Mouse (Mus musculus) thymus, postnatal 0 days (tissue): ENCODE data around the gene Gata2. TPM values are rescaled to one million over a fixed set of nuclear protein-coding genes. Genes with fewer than 3 reads are reported as not detected.

Experiments used
- DNase-seq: peaks from one replicate; pipeline ENCODE4 v3.0.0-alpha.2; 2015; ENCODE audit warnings: low spot score
- polyA plus RNA-seq: library from polyadenylated mRNA; unstranded; fragments of >200 nt; fragmentation: Nextera tagmentation; extraction: Ambion mirVana; gene quantifications from 2 replicates; pipeline ENCODE4 v1.2.1, GENCODE M21; 2015

Gene Gata2
- polyA plus RNA-seq, 1 experiment from 2014 or later = 1.8 TPM

DNA sequence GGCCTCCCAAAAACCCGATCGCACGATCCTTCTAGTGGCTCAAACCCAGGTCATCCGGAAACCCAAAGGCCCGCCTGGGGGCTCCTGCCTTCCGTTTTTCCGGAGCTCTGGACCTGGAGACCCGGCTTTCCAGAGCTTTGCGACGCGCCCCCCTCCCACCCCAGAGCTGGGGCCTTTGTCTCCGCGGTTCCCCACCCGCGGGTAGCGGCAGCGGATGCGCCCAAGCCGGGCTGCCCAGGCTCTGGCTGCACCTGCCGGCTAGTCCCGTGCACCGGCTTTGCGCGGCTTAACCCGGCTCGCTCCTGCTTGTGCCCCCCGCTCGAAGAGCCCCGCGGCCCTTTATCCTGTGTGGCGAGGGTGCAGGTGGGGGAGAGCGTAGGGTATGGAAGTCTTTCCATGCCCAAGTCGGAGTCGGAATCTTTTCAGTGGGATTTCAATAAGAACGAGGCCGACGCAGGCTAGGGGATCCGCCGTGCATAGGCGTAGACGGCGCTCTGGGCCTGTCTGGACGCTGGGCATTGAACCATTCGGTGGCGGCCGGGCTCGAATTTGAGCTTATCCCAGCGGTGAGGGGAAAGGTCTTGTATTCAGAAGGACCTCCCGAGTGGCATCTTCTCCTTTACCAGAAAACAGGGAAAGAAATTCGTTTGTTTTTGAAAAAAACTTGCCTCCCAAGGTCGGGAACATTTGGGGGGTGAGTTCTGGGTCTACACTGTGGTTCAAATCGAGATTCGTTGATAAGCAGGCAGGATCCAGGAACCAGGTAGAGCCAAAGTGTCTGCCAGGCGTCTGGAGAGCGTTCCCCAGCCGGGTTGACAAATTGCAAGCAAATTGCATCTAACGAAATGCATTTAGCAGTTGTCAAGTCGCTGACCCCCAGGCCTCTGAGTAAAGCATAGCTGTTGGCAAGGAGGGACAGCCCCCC, 624 bp downstream of the Gata2 start:
- DNase-seq = no peak

DNA sequence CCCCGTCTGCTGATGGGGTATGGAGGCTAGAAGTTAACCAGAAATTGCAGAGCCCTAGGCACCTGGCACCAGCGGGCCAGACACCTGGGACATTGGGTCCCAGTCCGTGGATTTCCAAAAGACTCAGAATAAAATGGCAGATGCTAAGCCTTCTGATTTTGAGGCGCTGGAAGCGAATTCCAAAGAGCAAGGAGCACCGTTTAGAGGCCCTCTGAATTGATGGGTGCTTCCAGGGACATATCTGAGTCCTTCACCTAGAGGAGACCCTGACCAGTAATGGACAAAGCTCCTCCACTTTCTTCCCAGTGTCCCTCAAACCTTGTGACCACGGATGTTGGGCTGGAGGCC, 1.3 kb downstream of the Gata2 start:
- no peak for DNase-seq

DNA sequence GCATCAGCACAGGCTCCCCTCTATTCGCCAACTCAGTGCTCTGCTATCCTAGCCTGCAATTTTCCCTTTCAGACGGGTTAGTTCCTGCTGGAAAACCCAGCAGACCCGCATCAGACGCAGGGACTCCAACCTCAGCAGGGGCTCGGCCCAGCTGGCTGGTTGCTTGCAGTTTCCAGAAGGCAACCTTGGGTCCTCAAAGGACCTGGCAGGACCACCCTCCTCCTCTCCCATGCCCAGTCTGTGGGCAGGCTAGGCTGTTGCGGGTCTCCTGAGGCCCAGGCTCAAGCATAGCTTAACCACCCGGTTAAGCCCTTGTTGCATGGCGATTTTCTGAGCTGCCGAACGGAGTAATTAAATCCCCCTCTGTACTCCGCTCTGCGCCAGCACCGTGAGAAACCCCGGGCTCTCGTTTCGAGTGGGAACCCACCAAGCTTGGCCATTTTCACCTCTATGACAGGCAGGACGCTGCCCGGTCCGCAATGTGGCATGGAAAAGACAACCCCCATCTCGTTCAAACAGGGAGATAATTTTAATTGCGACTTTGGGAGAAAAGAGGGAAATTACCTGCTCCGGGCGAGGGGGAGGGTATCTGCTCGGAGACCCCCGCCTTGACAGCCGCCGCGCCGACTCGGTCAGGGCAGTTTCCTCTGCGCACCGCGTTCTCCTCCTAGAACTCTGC, 2.5 kb downstream of the Gata2 start:
- no peak for DNase-seq

DNA sequence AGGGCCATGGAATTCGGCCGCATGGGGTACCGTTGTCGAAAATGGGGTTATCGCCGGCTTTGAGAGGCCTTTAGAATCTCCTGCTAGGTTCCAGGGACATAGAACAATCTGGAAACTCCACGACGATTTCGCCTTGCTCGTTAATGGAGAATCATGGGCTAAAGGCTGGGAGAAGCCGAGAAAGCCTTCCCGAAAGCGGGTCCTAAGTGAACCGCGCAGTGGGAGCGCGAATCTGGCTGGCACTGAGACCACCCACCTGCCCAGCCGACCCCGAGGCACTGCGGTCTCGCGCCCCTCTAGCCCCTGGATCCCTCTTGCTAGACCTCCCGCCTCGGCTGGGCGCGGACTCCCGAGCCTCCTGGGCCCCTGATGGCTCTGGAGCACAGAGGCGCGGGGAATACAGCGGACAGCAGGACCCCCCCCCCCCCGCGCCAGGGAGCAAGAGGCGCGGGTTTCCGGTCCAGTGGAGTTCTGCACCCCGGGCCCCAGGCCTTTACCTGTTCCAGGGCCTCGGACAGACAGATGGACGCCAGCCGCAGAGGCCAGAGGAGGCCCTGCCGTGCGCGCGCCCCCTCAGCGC, 3.1 kb downstream of the Gata2 start:
- no peak for DNase-seq

DNA sequence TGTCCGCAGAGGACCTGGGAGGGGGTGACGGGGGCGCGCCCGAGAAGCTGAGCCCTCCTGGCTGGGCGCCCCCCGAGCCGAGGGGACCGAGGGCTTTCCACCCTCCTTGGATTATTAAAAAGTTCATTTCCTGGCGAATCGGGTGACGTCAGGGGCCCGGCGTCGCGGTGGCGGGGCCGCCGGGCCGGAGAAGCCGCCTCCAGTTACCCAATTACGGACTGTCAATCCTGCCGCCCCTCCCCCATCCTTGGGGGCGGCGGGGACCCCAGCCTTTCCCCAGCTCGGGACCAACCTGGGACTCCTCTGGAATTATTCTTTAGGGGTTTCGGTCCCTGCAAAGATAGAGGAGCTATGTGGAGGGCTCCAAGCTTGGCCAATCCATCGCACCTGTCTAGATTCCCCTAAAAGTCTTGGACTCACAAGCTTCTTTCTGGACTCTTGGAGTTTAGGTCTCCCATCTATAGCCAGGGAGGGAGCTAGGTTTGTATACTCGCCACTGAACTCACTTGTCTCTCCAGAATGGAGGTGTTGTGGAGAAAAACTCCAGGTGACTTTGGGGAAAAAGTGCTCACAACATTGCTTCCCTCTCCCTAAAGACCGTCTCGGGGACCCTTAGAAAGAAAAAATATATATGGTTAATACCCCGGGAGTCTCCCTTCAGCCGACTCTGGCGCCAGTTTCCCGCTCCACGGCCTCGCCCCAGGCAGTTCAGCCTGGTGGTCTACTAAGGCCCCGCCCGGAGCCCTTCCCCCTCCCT, 3.8 kb downstream of the Gata2 start:
- no peak for DNase-seq

DNA sequence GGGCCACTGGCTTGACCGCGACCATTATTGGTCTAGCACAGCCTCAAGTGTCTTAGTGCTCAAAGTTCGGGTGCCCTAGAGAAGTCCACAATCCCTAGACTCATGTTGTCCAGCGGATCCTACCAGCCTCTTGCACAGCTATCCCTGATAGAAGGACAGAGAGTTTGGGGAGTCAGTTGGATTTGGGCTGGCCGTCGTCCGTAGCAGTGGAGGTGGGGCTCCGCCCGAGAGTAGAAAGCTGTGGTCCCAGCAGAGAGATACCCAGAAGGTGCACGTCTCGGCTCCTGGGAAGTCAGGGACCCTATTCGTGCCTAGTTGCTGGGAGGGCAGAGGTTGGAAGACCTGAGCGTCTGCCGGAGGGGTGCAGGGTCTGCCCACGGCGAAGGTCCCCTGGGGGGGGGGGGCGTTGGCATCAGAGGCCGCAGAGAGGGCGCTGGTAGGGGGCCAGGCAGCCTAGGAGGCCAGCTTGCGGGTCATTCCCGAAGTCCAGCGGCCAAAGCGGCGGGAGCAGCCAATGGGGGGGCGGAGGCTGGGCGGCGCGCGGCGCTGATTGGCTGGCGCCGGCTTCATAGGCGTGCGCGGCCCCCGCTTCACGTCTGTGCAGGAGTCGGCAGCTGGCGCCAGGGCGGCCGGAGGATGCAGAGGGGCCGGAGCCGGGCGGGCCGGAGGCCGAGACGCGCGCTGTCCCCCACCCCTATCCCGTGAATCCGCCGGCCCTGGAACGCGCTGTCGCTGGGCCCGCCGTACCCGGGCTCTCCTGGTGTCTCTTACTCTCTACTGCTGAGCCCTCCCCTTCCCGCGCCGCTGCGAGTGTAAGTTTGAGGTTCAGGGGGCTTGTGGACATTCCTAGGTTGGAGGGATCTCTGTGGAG, 4.6 kb downstream of the Gata2 start:
- no peak for DNase-seq

DNA sequence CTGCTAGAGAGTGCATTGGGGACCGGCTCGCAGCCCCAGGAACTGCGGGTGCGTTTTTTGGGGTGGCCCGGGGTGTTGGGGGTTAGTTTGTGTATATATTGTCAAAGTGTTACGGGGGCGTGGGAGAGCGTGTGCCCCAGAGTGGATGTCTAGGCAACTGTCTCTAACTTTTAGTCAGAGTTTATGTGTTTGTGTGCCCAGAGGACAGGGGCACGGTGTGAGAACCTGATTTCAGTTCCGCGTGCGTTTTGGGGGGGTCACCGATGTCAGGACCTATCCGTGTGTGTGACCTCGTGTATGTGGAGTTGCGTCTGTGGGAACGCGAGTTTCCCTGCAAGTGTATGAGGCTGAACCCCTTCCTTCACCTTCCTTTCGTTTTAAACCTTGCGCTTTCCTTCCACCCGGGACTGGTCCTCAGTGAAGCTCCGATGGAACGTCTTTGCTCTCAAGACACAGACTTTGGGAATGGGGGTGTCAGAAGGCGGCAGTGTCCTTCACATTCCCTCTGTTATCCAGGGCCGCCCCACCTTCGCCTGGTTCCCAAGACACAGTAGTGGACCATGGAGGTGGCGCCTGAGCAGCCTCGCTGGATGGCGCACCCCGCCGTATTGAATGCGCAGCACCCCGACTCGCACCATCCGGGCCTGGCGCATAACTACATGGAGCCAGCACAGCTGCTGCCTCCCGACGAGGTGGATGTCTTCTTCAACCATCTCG, 5.5 kb downstream of the Gata2 start:
- DNase-seq = no peak

DNA sequence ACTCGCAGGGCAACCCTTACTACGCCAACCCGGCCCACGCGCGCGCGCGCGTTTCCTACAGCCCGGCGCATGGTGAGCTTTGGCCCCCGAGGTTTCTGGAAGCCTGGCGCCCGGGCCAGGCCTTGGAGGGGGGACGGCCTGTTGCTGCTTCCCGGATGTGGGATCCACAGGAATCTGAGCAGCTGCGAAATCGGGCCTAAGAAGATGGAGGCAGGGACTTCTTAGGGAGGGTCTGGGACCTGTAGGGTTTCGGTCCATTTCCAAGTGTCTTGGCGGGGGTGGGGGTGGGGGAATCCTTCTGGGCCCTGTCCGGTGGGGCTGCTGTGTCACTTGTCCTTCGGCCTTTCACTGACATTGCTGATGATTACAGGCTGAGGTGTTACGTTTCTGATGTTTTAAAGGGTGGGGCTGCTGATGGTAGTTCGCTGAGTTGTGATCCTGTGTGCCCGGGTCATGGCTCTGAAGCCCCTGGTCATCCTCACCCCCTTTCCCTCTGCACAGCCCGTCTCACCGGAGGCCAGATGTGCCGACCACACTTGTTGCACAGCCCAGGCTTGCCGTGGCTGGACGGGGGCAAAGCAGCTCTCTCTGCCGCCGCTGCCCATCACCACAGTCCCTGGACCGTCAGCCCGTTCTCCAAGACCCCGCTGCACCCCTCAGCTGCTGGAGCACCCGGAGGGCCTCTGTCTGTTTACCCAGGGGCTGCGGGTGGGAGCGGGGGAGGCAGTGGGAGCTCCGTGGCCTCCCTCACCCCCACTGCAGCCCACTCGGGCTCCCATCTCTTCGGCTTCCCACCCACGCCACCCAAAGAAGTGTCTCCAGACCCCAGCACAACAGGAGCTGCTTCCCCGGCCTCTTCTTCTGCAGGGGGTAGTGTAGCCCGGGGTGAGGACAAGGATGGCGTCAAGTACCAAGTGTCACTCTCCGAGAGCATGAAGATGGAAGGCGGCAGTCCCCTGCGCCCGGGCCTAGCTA, 6.3 kb downstream of the Gata2 start:
- DNase-seq = no peak

DNA sequence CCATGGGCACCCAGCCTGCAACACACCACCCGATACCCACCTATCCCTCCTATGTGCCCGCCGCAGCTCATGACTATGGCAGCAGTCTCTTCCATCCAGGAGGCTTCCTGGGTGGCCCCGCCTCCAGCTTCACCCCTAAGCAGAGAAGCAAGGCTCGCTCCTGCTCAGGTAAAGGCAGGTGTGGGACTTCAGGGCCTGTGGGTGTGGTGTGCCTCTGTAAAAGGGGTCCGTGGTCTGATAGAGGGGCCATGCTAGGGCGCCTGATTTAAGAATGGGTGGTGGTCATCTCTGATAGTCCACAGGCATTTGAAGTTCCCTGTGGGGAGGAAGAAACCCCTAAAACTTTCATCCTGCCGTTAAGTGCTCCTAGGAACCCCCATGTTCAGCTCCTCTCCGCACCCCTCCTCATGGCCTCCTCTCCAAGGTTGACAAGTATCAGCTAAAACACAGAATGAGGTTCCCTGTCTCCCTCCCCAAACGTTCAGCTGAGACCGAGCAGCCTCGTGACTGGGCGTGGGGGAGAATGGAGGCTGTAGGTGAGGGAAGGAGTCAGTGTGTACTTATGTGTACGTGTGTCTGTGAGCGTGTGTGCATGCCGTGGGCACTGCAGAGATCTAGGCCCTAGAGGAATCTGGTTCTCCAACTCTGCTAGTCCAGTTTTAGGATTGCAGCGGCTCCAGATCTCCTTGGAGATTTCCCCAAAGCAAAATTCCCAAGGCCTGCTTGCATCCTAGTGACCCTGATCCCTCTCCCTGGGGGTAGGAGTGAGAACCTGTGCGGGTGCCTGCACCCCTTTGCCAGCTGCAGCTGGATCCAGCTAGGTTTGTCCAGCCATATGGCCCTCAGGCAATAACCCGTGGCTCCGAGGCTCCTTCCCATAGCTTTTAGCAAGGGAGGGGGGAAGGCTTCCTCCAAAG, 7.3 kb downstream of the Gata2 start:
- no peak for DNase-seq

DNA sequence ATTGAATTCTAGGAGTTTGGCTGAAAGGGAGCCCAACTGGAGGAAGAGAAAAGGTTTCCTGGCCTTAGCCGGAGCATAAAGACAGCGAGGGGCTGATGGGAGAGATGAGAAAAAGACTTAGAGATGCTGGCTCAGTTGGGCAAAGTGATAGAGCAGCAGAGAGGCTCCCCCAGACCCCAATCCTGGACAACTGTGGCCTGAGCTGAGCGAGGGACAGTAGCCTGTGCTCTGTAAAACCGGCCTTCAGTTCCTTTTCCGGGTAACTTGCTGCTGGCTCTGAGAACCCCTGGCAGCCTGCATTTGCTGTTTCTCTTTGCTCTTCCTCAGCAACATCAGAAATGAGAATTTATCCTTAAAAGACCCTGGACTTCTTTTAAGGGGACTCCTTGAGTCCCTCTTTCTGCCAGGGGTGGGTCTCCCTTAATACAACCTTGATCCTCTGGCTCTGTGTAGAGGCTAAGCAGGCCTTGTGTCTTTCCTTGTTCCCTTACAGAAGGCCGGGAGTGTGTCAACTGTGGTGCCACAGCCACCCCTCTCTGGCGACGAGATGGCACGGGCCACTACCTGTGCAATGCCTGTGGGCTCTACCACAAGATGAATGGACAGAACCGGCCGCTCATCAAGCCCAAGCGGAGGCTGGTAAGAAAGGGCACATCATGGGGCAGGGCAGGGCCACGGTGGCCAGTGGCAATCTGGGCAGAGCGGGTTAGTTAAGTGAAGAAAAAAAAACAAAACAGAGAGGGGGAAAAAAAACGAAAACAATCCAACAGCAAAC, 8.4 kb downstream of the Gata2 start:
- no peak for DNase-seq

DNA sequence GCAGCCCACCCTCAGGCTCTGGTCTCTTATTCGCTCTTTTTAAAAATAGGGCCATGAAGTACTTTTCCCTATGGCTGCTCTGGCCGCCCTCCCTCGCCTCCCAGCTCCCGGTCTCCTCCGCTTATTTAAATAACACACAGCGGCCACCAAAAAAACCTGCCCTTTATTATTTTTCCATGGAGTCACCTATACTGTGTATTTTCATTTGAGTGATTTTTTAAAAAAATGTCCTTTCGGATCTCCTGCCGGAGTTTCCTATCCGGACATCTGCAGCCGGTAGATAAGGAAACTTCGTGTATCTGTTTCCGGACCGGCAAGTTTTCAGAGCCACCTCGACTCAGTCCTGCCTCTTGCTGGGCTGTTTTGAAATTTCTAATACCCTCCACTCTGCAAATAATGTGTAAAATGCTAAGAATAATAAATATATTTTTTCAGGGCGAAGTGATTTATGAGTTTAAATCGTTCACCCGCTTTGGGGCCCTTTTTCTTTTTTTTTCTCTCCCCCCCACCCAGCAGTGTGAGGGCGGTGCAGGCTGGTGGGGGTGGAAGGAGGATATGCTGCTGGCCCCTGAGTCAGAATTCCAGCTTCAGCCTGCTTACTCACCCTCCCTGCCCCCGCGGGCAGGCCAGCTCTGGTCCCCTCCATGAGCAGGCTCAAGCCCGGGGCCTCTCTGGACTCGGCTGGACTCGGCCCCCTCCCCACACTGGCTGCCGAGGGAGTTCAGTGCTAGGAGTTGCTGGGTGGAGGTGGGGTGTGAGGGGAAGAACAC, 9.4 kb downstream of the Gata2 start:
- no peak for DNase-seq

DNA sequence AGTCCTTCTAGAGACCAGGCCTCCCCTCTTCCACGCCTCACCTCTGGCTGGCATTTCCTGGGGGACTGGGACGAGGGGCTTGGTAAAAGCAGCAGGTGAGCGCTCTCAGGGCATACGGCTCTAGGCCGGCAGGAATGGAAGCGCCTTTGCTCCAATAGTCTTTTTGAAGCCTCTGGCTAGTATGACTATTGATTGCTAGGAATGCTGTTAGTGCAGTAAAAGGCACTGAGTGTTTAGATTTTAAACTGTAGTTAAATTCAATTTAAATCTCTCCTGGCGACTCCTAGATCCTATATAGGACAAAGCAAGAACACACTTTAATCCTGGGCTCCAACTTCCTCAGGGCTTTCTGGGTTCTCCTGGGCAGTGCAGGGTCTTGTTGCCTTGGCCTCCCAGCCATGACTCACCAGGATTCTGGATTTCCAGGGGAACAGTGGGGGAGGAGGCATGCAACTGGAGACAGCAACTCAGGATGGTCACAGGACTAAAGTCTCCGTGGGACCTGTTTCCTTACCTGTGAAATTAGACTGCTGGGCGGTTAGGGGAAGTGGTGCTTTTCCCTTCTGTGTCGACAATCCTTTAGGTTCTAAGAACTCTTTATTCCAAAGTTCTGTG, 10.2 kb downstream of the Gata2 start:
- no peak for DNase-seq

DNA sequence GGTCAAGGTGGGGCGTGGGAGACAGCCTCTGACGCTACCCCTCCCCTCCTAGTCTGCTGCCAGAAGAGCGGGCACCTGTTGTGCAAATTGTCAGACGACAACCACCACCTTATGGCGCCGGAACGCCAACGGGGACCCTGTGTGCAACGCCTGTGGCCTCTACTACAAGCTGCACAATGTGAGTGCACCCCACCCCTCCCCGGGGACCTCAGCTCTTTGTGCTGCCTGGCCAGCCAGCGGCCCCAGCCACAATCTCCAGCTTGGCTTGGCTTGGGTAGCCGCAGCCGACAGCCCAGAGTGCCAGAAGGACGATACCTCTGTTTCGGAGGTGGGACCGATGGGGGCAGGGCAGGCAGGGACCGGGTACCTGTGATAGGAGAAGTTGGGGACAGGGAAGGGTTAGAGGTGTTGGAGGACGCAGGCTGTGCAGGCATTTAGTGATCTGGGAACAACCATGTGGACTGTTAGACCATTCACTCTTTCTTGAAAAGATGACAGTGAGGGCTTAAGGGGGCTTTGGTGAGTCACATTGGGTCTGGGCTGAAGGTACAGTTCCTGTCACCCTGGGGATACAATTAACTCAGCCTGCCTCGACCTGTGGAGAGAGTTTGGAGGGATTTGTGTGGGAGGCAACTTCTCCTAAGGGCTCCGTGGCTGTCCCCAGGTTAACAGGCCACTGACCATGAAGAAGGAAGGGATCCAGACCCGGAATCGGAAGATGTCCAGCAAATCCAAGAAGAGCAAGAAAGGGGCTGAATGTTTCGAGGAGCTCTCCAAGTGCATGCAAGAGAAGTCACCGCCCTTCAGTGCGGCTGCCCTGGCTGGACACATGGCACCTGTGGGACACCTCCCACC, 11.1 kb downstream of the Gata2 start:
- DNase-seq = no peak

DNA sequence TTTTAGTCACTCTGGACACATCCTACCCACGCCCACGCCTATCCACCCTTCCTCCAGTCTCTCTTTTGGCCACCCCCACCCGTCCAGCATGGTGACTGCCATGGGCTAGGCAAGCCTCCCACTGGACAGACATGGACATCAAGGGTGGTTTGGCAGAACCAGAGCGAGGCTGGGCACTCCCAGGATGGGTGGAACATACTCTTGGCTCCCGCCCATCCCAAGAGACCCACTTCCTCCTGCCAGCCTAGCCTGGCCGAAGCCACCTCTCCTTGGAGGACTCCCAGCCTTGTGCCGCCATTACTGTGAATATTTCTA, 11.7 kb downstream of the Gata2 start:
- no peak for DNase-seq

DNA sequence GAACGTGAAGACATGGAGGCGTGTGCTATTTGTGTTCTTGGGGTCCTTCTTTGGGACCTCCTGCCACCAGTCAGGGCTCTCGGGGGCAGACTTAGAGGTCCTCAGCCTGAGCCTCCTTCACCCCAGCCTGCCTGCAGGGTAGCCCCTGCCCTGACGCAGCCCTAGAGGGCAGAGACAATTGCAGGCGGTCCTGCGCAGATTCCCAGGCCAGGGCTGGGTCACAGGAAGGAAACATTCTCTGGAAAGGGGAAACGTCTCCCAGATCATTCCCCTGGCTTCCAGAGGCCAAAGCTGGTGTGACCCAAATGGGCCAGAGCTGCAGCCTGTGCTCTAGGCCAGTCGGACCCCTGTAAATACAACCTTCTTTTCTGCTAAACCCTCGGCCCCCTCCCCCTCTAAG, 12.2 kb downstream of the Gata2 start:
- DNase-seq = no peak
